Mouse (Mus musculus): ENCODE data around the gene Ccdc78.

DNA sequence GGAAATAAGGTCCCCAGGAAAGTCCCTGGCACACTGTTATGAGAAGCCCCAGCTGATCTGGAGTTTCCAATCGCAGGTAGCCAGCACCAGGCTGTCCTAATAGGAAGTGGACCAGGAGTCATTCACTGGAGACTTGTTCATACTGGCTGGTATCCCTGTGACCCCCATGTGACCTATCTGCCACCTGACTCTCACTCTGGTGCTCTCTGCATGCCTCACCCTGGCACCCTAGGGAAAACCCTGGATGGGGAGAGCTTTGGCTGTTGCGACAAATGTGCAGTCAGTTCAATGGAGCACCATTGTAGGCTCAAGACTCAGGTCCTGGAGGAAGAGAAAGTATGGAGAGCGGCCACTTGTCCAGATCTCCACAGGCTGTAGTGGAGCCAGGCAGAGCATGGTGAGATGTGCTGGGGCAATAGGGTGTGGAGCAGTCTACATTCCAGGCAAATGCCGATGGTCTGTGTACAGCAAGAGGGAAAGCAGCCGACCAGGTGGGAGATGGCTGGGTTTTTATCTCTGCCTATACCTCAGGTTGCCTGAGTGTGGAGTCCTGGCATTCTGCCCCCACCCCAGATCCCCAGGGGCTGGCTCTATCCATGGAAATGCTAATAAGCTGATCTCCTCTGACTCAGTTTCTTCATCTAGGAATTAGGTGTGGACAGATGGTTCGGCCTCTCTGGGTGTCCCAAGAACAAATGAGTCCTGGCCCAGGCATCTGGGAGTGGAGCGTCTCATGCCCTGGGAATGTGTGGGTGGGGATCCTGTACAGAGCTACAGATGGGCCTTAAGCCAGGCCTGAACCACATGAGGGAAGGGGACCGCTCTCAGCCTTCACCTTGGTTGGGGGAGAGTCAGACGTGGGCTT, 29.8 kb upstream of the Ccdc78 start:
- no peak for TF ChIP-seq CTCF (IDR thresholded peaks at IDR 0.05)
- peak; percentile 87 for TF ChIP-seq EP300 (IDR thresholded peaks at IDR 0.05)

All from lung, postnatal 0 days (tissue).